Mouse (Mus musculus) lung, postnatal 0 days (tissue): ENCODE results near the gene Lrmda.

Experiments used
- CTCF ChIP-seq: IDR thresholded peaks from 2 replicates; pipeline ENCODE4 v1.5.1; 2016; ENCODE audit warnings: antibody characterized with exemption, mild to moderate bottlenecking
- EP300 ChIP-seq: IDR thresholded peaks from 2 replicates; pipeline ENCODE4 v1.6.1; 2016; ENCODE audit warnings: antibody characterized with exemption, mild to moderate bottlenecking, control low read depth

GRCm38 (mm10) chr14:22145863-22146262, 126.4 kb downstream of the Lrmda start:
- no peak for TF ChIP-seq EP300
- TF ChIP-seq CTCF = 0 out of 2 replicates have a peak, but pooled peaks have one; percentile 4
